Mouse (Mus musculus) megakaryocyte-erythroid progenitor cell, adult 5 weeks (primary cell): ENCODE results near the gene Arid4a. TPM values are rescaled to one million over a fixed set of nuclear protein-coding genes. Genes with fewer than 3 reads are reported as not detected.

Experiments used
- polyA plus RNA-seq: library from polyadenylated mRNA; stranded (reverse); fragments of >175 nt; gene quantifications from 2 replicates; pipeline ENCODE4 v1.2.3, GENCODE M21; 2012

The Arid4a gene
- 12.7 and 22.0 TPM in 2 replicates for polyA plus RNA-seq

DNA sequence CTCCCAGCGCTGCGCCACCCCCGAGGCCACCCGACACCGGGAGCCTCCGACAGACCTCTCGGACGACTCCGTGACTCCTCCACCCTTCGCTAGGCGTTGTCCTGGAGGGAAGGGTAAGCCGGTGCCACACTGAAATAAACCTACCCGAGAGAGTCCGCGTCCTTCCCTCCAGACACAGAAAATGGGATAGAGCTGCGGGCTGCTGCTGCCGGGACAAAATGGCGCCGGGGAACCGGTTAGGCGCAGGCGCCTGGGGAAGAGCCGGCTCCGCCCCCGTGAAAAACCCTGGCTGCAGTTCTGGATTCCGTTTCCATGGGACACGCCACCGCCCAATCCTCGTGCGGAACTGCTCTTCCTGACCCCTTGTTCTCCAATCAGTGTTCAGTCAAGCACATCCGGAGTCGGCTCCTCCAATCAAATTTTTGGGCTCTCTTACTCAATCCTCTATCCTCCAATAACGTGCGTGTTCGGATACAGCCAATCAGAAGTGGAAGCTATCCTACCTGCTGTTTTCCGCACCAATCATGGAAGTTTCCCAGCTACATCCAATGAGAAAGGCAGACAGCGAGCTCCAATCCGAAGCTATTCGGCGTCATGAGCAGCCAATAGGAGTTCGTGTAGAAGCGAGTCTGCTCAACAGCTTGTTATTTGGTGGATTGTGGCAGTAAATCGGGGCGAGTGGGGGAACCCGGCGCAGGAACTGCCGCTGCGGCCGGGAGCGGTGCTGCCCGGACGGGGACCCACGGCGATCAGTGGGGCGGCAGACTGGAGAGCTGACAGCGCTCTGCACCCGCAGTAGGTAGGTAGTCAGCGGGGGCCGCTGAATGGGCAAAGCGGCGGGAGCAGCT lies at the start of gene Arid4a:
Gene Arid4a (plus strand): TSS at position 628 of the 848 bp plus-strand sequence.

DNA sequence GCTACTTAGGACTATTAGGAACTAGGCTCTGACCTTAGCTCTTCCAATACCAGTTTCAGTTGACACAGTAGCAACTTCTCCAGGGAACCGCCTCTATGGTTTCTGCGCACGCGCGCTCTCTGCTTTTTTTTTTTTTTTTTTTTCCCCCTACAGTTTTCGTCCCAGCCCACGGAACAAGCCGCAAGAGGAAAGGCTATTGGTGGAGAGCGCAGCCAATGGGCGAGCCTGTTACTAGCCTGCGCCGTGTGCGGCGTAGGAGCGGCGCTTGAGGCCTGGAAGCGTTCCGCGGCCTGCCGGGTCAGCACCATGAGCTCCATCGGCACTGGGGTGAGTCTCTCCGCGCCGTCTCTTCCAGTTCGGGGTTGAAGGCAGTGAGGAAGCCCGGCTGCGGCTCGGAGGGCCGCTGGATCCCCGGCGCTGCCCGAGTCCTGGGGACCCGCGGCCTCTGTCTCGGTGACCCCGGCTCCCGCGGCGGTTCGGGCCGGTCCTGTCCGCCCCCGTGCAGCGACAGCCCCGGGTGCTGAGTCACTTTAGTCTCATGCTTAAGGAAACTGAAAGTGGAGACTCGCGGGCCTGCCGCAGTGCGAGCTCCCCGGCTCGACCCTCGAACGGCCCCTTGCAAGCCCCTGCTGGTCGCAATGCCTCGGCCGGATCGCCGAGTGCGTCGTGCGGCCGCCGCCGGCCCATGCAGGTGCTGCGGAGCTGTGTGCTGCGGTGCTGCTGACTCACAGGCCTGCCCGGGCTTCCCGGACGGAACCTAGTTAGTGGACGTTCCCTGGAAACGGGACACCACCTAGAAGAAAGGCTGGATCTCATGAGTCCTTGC lies 41.1 kb upstream of the Arid4a start, which contains the start of gene Psma3:
Gene Psma3 (plus strand): TSS at position 181 of the 826 bp plus-strand sequence.

DNA sequence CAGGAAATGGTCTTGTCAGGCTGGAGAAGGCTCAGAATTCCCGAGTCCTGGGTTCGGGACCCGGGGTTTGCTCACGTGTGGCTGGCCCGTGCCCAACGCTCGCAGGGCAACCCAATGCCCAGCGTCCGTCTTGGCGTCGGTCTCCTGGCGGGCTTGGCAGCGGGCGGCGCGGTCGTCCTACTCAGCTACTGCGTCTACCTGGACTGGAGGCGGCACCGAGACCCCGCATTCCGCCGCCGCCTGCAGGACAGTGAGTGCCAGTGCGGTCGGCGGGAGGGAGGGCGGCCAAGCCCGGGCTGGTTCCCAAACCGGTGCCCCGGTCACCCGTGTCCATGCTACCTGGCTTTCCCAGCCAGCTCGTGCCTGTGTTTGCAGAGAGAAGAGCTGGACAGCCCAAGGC lies 95.5 kb downstream of the Arid4a start, which contains the start of gene Tomm20l:
Gene Tomm20l (plus strand): TSS at position 98 of the 400 bp plus-strand sequence.

DNA sequence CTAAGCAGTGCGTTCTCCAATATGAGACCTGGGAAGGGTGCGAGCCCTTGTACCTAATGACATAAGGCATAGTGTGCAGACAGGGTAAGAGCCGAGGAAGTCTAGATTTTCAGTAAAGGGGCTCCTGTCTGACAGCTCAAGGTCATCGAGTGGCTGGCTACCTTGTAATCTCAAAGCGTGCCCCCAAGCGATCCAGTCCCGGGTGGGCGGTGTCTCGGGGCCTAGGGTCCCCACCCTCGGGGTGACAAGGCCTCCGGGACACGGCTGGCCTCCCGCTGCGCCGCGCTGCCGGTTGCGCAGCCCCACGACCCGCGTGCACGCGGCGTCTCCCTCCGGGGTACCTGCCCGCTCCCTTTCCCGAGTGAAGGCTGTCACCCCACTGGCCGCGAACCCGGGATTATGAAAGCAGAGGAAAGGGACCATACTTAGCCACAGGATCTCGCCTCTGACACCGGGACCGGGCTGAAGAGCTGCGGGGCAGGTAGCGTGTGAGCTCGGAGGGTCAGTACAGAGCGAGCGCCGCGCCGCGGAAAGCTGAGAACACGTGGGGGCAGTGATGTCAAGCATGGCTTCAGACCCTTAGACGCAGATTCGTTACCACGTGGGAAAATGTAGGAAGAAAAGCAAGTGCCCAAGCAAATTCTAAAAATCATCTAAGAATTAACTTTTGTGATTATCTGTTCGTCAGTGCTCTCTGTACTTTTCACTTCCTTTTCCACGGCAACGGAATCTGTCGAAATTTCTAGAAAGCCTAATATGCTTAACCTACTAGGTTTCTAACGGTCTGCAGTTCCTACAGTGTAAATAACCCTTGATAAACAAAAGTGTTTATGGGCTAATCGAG lies 120.6 kb downstream of the Arid4a start, which contains the start of the genes Timm9 and 2700049A03Rik:
Gene Timm9 (minus strand): TSS at position 555 of the 844 bp plus-strand sequence.
Gene 2700049A03Rik (plus strand): TSS at position 719 of the 844 bp plus-strand sequence.

Other genes with a start within 250 kb of the Arid4a start
- gene Frmd6, start 190.5 kb upstream of the Arid4a start, polyA plus RNA-seq: 5.8 and 6.0 TPM in 2 replicates
- gene Actr10, start 78.1 kb upstream of the Arid4a start, polyA plus RNA-seq: 2.8 and 3.4 TPM in 2 replicates
- gene Psma3, start 41.4 kb upstream of the Arid4a start, polyA plus RNA-seq: 29.3 and 31.8 TPM in 2 replicates
- gene Tomm20l, start 95.4 kb downstream of the Arid4a start, polyA plus RNA-seq: not detected in 2 replicates
- 18.6 and 19.6 TPM in 2 replicates for gene Timm9, start 120.7 kb downstream of the Arid4a start, polyA plus RNA-seq
- gene 2700049A03Rik, start 120.9 kb downstream of the Arid4a start, polyA plus RNA-seq: 0.68 and 0.74 TPM in 2 replicates